Mouse (Mus musculus) embryonic fibroblast, embryonic 13.5 days (primary cell): Measurements from ENCODE around the gene Cd72. TPM values are rescaled to one million over a fixed set of nuclear protein-coding genes. Genes with fewer than 3 reads are reported as not detected.

Experiments
- H3K27ac ChIP-seq: 2 replicates; pipeline ENCODE4 v1.5.1; 2012; ENCODE audit warnings: low read length, control low read depth, inconsistent platforms; ENCODE audit not compliant: insufficient read depth
- H3K4me1 ChIP-seq: 2 replicates; pipeline ENCODE4 v1.6.1; 2011; ENCODE audit warnings: low read length; ENCODE audit not compliant: control insufficient read depth, insufficient read depth
- H3K4me3 ChIP-seq: 2 replicates; pipeline ENCODE4 v1.5.1; 2011; ENCODE audit warnings: mild to moderate bottlenecking, control low read depth, low read length; ENCODE audit not compliant: insufficient read depth
- CTCF ChIP-seq: IDR thresholded peaks from 2 replicates; pipeline ENCODE4 v1.5.1; 2011; ENCODE audit warnings: mild to moderate bottlenecking, control low read depth, low read length, moderate library complexity, borderline replicate concordance; ENCODE audit not compliant: insufficient read depth
- POLR2A ChIP-seq: IDR thresholded peaks from 2 replicates; pipeline ENCODE4 v1.6.1; 2011; ENCODE audit warnings: low read depth, mild to moderate bottlenecking, control low read depth, low read length, moderate library complexity
- polyA plus RNA-seq: library from polyadenylated mRNA; stranded (reverse); fragments of >200 nt; gene quantifications from 2 replicates; pipeline ENCODE4 v1.2.4, GENCODE M21; 2011; ENCODE audit warnings: low read depth; ENCODE audit not compliant: missing spikeins, insufficient read length

Gene Cd72
- polyA plus RNA-seq, 1 experiment, result 3.8 TPM

- Histone ChIP-seq H3K4me1 (peaks cover 9% of the 10 kb centered on the region), H3K27ac (peak overlapping the region; percentile 90), H3K4me3 (peak overlapping the region; percentile 64)
- TF ChIP-seq POLR2A (peak; percentile 91), CTCF (peak; percentile 38; the same call in 1 of the 2 replicates)
These were observed 48.1 kb downstream of the Cd72 start for GRCm38 (mm10) chr4:43406162-43406971.

- H3K4me3 ChIP-seq, result no peak overlapping the region
- TF ChIP-seq POLR2A (no peak), CTCF (no peak)
- H3K27ac ChIP-seq, result peak overlapping the region; percentile 90
- peaks cover 12% of the 10 kb centered on the region for H3K4me1 ChIP-seq
These were observed 49.7 kb downstream of the Cd72 start for GRCm38 (mm10) chr4:43404697-43405096.

GRCm38 (mm10) chr4:43402212-43402611, 52.2 kb downstream of the Cd72 start:
- Histone ChIP-seq H3K4me1 (peaks cover 20% of the 10 kb centered on the region), H3K27ac (no peak overlapping the region; the same call in 1 of the 2 replicates), H3K4me3 (no peak overlapping the region)
- no peak for TF ChIP-seq CTCF
- TF ChIP-seq POLR2A, result no peak

DNA sequence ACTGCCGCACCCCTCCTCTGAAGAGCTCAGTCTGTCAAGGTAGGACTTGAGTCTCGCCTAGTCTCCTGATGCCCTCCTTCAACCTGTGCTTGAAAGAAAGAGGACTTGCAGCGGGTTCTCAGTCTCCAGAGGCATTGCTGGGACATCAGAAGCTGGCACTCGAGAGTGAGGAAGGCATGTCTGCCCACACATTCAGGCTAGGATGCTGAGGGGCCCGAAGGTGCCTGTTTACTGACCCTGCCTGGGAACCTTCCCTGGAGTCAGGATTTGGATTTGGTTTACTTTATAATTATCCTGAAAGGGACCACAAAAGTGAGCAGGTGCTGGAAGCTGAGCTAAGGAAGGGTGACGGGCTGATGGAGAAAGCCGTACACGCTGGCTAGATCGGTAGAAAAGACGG, 52.9 kb downstream of the Cd72 start:
- TF ChIP-seq POLR2A (no peak), CTCF (no peak)
- H3K4me3 ChIP-seq, result no peak overlapping the region
- peaks cover 20% of the 10 kb centered on the region for H3K4me1 ChIP-seq
- 0 out of 2 replicates have a peak overlapping the region, but pooled peaks have one; percentile 9 for H3K27ac ChIP-seq

DNA sequence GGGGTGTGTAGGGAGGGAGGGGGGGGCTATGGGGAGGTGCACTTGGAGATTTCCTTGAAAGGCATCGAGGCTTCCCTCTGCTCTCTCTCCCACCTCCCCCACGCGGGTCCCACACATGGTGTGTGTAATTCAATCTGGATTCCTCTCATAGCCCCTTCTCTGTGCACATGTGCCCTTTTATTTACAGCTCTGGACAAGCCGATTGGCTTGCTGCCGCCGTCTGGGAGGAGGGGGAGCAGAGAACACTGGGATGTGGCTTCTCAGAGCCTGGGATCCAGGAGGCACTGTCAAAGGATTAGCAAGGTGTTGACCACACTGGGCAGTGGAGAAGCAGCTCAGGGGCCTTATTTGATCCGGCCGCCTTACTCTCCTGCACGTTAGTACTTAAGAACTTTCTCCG, 53.5 kb downstream of the Cd72 start:
- TF ChIP-seq CTCF (no peak), POLR2A (no peak)
- peaks cover 20% of the 10 kb centered on the region for H3K4me1 ChIP-seq
- H3K27ac ChIP-seq, result 0 out of 2 replicates have a peak overlapping the region, but pooled peaks have one; percentile 9
- H3K4me3 ChIP-seq, result no peak overlapping the region

GRCm38 (mm10) chr4:43399391-43400131, 54.9 kb downstream of the Cd72 start:
- Histone ChIP-seq H3K4me3 (no peak overlapping the region), H3K27ac (peak overlapping the region; percentile 86), H3K4me1 (peaks cover 20% of the 10 kb centered on the region)
- TF ChIP-seq POLR2A, result no peak
- TF ChIP-seq CTCF, result no peak

DNA sequence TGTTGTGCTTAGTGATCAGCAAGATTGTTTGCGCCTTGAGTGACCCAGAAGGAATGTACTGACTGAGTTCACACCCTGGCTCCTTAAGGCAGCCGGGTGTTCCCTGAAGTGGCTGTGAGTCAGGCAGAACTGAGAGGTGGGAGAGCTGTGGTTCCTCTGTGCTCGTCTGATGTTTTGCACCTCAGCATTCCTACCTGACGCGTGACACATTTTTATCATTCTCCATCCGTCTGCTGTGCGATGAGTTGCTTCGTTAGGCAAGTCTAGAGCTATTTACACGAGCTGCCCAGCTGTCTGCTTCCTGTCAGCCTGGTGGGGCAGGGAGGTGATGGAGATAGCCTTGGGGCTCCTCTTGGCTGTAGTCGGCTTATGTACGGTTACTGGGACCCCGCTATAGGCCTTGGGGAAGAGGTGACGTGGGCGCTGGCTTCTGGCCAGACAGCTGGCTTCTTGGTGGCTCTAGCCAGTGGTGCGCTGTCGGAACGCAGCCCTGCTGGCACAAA, 55.5 kb downstream of the Cd72 start:
- TF ChIP-seq POLR2A, result no peak
- no peak for TF ChIP-seq CTCF
- Histone ChIP-seq H3K27ac (peak overlapping the region; percentile 86), H3K4me1 (peaks cover 20% of the 10 kb centered on the region), H3K4me3 (no peak overlapping the region)

DNA sequence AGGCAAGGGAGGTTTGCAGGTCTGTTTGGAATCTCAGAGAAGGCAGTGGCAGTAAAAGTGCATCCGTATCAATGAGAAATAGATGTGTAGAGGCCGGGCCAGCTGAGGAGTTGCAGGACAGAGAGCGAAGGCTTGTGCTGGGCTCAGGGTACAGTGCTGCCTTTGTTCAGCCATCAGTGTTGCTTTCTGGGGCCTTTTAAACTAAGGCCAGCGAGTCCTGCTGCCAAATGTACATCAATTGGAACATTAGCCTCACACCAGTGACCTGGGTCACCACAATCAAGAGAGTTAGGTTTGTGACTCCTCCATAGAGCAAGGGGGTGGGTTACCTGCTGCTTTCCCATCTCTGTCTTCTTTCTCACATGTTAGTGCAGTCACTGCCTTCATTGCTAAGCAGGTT, 56.4 kb downstream of the Cd72 start:
- Histone ChIP-seq H3K4me1 (peaks cover 22% of the 10 kb centered on the region), H3K27ac (peak overlapping the region; percentile 86)

More for the DNA sequence above, 56.4 kb downstream of the Cd72 start:
- no peak overlapping the region for H3K4me3 ChIP-seq
- no peak for TF ChIP-seq POLR2A
- no peak for TF ChIP-seq CTCF

Other genes with a start within 250 kb of the Cd72 start
- 0.32 TPM in 1 of 2 replicates, not detected in the other for gene Atp8b5, start 187.5 kb downstream of the Cd72 start, polyA plus RNA-seq
- 44.7 and 80.5 TPM in 2 replicates for gene Rusc2, start 72.6 kb downstream of the Cd72 start, polyA plus RNA-seq
- gene Fam166b, start 25.5 kb downstream of the Cd72 start, polyA plus RNA-seq, result not detected in 2 replicates
- 28.6 and 33.4 TPM in 2 replicates for gene Tesk1, start 12.7 kb downstream of the Cd72 start, polyA plus RNA-seq
- not detected in 2 replicates for gene Sit1, start 29.1 kb upstream of the Cd72 start, polyA plus RNA-seq
- gene Ccdc107, start 38.3 kb upstream of the Cd72 start, polyA plus RNA-seq, result 32.5 and 39.2 TPM in 2 replicates
- 5.4 and 12.8 TPM in 2 replicates for gene Arhgef39, start 45.1 kb upstream of the Cd72 start, polyA plus RNA-seq
- gene Car9, start 52.3 kb upstream of the Cd72 start, polyA plus RNA-seq, result 0.48 and 2.0 TPM in 2 replicates
- 722 and 1,110 TPM in 2 replicates for gene Tpm2, start 69.1 kb upstream of the Cd72 start, polyA plus RNA-seq
- gene Creb3, start 107.7 kb upstream of the Cd72 start, polyA plus RNA-seq, result 72.4 and 89.0 TPM in 2 replicates
- 291 and 380 TPM in 2 replicates for gene Tln1, start 108.1 kb upstream of the Cd72 start, polyA plus RNA-seq
- 34.6 and 45.4 TPM in 2 replicates for gene Rgp1, start 124.1 kb upstream of the Cd72 start, polyA plus RNA-seq
- 4.5 and 7.6 TPM in 2 replicates for gene Gba2, start 124.2 kb upstream of the Cd72 start, polyA plus RNA-seq
- gene Msmp, start 129.9 kb upstream of the Cd72 start, polyA plus RNA-seq, result not detected in 2 replicates
- 60.0 and 62.1 TPM in 2 replicates for gene Npr2, start 177.3 kb upstream of the Cd72 start, polyA plus RNA-seq
- gene Spag8, start 199.0 kb upstream of the Cd72 start, polyA plus RNA-seq, result not detected in 2 replicates
- 22.9 and 27.9 TPM in 2 replicates for gene Hint2, start 201.8 kb upstream of the Cd72 start, polyA plus RNA-seq
- gene Tmem8b, start 214.3 kb upstream of the Cd72 start, polyA plus RNA-seq, result 5.2 and 7.4 TPM in 2 replicates
- gene Fam221b, start 214.5 kb upstream of the Cd72 start, polyA plus RNA-seq, result 0.62 and 0.67 TPM in 2 replicates
- gene Olfr70, start 246.2 kb upstream of the Cd72 start, polyA plus RNA-seq, result not detected in 2 replicates